Mouse (Mus musculus): ENCODE results near the gene Tsga10. TPM values are rescaled to one million over a fixed set of nuclear protein-coding genes. Genes with fewer than 3 reads are reported as not detected.

Gene Tsga10
- total and polyA plus RNA-seq, 3 experiments: 0.47 to 0.57 (median 0.55) TPM

GRCm38 (mm10) chr1:37734841-37735240 is 131.4 kb downstream of the Tsga10 start:
- no peaks in the 10 kb centered on the region for H3K9me3 ChIP-seq (replicated peaks; ENCODE audit: low read length)
- no peak overlapping the region for H3K4me3 ChIP-seq (replicated peaks in 1 of 3; ENCODE audit: low read depth in 2 of 3, low read length in 2 of 3, poor library complexity in 1 of 3)
- H3K4me2 ChIP-seq (ENCODE audit: insufficient read depth, low read depth, poor library complexity, severe bottlenecking): no peak overlapping the region
- no peak for DNase-seq (ENCODE audit: extremely low read depth)
- dilution Hi-C loops (cut with MboI; ENCODE audit: extremely low pct_ligation_motif_present, extremely low pct_unique_long_range_greater_than_20kb, low sequenced_read_pairs) (no loop called here), in situ Hi-C loops (cut with MboI; ENCODE audit: low pct_ligation_motif_present, low pct_unique_long_range_greater_than_20kb, low sequenced_read_pairs) (no loop called here)
- no peaks in the 10 kb centered on the region for H3K36me3 ChIP-seq (replicated peaks in 1 of 2; ENCODE audit: control insufficient read depth in 1 of 2, insufficient read depth in 1 of 2, low read length in 1 of 2)
- no peak overlapping the region for H3K9ac ChIP-seq (ENCODE audit: insufficient read depth, low read depth)
- H3K4me1 ChIP-seq (ENCODE audit: control insufficient read depth in 1 of 2, insufficient read depth in 2 of 2): peaks cover 0 to 3% of the 10 kb centered on the region in 2 experiments; a peak in 1 of 4 replicates
- H3K79me2 ChIP-seq (replicated peaks; ENCODE audit: control insufficient read depth, extremely low read depth, insufficient read depth, poor library complexity, severe bottlenecking): no peaks in the 10 kb centered on the region
- TF ChIP-seq SIN3A (IDR thresholded peaks at IDR 0.05; ENCODE audit: low read length) (no peak), MAZ (IDR thresholded peaks at IDR 0.05; ENCODE audit: low read depth, low read length) (no peak), RCOR1 (conservative IDR thresholded peaks at IDR 0.05; ENCODE audit: low read depth, low read length) (no peak), EP300 (IDR thresholded peaks at IDR 0.05; ENCODE audit: low read length) (no peak), BHLHE40 (IDR thresholded peaks at IDR 0.05; ENCODE audit: low read depth, low read length) (no peak), IRF4 (IDR thresholded peaks at IDR 0.05; ENCODE audit: low read depth, low read length) (no peak), MEF2A (IDR thresholded peaks at IDR 0.05; ENCODE audit: borderline replicate concordance, low read depth, low read length) (no peak), KAT2A (IDR thresholded peaks at IDR 0.05; ENCODE audit: insufficient replicate concordance, low read length) (no peak), TBP (conservative IDR thresholded peaks at IDR 0.05; ENCODE audit: low read depth, low read length) (no peak), CHD2 (IDR thresholded peaks at IDR 0.05; ENCODE audit: low read length) (no peak), E2F4 (IDR thresholded peaks at IDR 0.05; ENCODE audit: insufficient replicate concordance, low read depth, low read length) (no peak), USF2 (conservative IDR thresholded peaks at IDR 0.05; ENCODE audit: low read depth, low read length) (no peak)
- H3K27ac ChIP-seq (ENCODE audit: insufficient read depth, low read depth): no peak overlapping the region
- no peaks in the 10 kb centered on the region for H3K27me3 ChIP-seq (replicated peaks)

- dilution Hi-C loops (cut with MboI; ENCODE audit: extremely low pct_ligation_motif_present, extremely low pct_unique_long_range_greater_than_20kb, low sequenced_read_pairs) (no loop called here), in situ Hi-C loops (cut with MboI; ENCODE audit: low pct_ligation_motif_present, low pct_unique_long_range_greater_than_20kb, low sequenced_read_pairs) (no loop called here)
- H3K9me3 ChIP-seq (replicated peaks; ENCODE audit: low read length): no peaks in the 10 kb centered on the region
- no peak overlapping the region for H3K27ac ChIP-seq (ENCODE audit: insufficient read depth, low read depth)
- no peak overlapping the region for H3K4me3 ChIP-seq (replicated peaks in 1 of 3; ENCODE audit: low read depth in 2 of 3, low read length in 2 of 3, poor library complexity in 1 of 3)
- H3K4me1 ChIP-seq (ENCODE audit: control insufficient read depth in 1 of 2, insufficient read depth in 2 of 2): peaks cover 0 to 2% of the 10 kb centered on the region in 2 experiments; a peak in 1 of 4 replicates
- no peak for DNase-seq (ENCODE audit: extremely low read depth)
- TF ChIP-seq MYC (IDR thresholded peaks at IDR 0.05; ENCODE audit: low read depth, low read length) (no peak), MAFK (IDR thresholded peaks at IDR 0.05; ENCODE audit: insufficient replicate concordance, low read length) (no peak), JUN (IDR thresholded peaks at IDR 0.05; ENCODE audit: insufficient read depth, low read depth, low read length) (no peak), JUND (conservative IDR thresholded peaks at IDR 0.05; ENCODE audit: low read depth, low read length) (no peak), USF1 (IDR thresholded peaks at IDR 0.05; ENCODE audit: low read depth, low read length) (no peak), ZMIZ1 (IDR thresholded peaks at IDR 0.05; ENCODE audit: low read depth, low read length) (no peak), POLR2AphosphoS2 (IDR thresholded peaks at IDR 0.05; ENCODE audit: low read depth, low read length) (no peak), BHLHE40 (IDR thresholded peaks at IDR 0.05; ENCODE audit: low read depth, low read length) (no peak), MXI1 (IDR thresholded peaks at IDR 0.05; ENCODE audit: low read depth, low read length) (no peak), ZKSCAN1 (IDR thresholded peaks at IDR 0.05; ENCODE audit: borderline replicate concordance, low read depth, low read length) (no peak), POLR2A (IDR thresholded peaks at IDR 0.05; ENCODE audit: low read depth, low read length) (no peak), EP300 (IDR thresholded peaks at IDR 0.05; ENCODE audit: low read length) (no peak), IRF4 (IDR thresholded peaks at IDR 0.05; ENCODE audit: low read depth, low read length) (no peak), CHD1 (IDR thresholded peaks at IDR 0.05; ENCODE audit: low read depth, low read length) (no peak), ZC3H11A (IDR thresholded peaks at IDR 0.05; ENCODE audit: low read depth, low read length) (no peak)
- no peaks in the 10 kb centered on the region for H3K27me3 ChIP-seq (replicated peaks)
- H3K9ac ChIP-seq (ENCODE audit: insufficient read depth, low read depth): no peak overlapping the region
- no peaks in the 10 kb centered on the region for H3K36me3 ChIP-seq (replicated peaks in 1 of 2; ENCODE audit: control insufficient read depth in 1 of 2, insufficient read depth in 1 of 2, low read length in 1 of 2)
- H3K4me2 ChIP-seq (ENCODE audit: insufficient read depth, low read depth, poor library complexity, severe bottlenecking): no peak overlapping the region
- H3K79me2 ChIP-seq (replicated peaks; ENCODE audit: control insufficient read depth, extremely low read depth, insufficient read depth, poor library complexity, severe bottlenecking): no peaks in the 10 kb centered on the region
Observed at GRCm38 (mm10) chr1:37729353-37729752, 136.9 kb downstream of the Tsga10 start.
